Mouse (Mus musculus): ENCODE data around the gene Scel. TPM values are rescaled to one million over a fixed set of nuclear protein-coding genes. Genes with fewer than 3 reads are reported as not detected.

The Scel gene
- polyA plus RNA-seq, 1 experiment from 2014 or later = 7.0 TPM

- Histone ChIP-seq H3K4me3 (ENCODE audit: low read depth, low read length) (no peak overlapping the region), H3K4me2 (ENCODE audit: low read depth, low read length) (no peak overlapping the region), H3K36me3 (ENCODE audit: control insufficient read depth, insufficient read depth, low read length) (no peaks in the 10 kb centered on the region), H3K9ac (ENCODE audit: low read depth, low read length) (no peak overlapping the region), H3K27ac (replicated peaks; ENCODE audit: low read depth, low read length) (no peak overlapping the region), H3K27me3 (replicated peaks; ENCODE audit: control insufficient read depth, insufficient read depth, low read length) (no peaks in the 10 kb centered on the region), H3K9me3 (ENCODE audit: control insufficient read depth, low read length) (no peaks in the 10 kb centered on the region), H3K4me1 (ENCODE audit: control insufficient read depth, insufficient read depth, low read length) (no peaks in the 10 kb centered on the region)
- 71% methylated on average over 3 of the region's 3 CpGs for WGBS
- ATAC-seq (ENCODE audit: low read depth) = no peak
- no peak for DNase-seq (ENCODE audit: low spot score)
Measured at GRCm38 (mm10) chr14:103477281-103477680, 35.9 kb upstream of the Scel start.

GRCm38 (mm10) chr14:103477959-103478358, 35.2 kb upstream of the Scel start:
- H3K4me2 ChIP-seq (ENCODE audit: low read depth, low read length) = no peak overlapping the region
- no peak overlapping the region for H3K4me3 ChIP-seq (ENCODE audit: low read depth, low read length)
- H3K36me3 ChIP-seq (ENCODE audit: control insufficient read depth, insufficient read depth, low read length) = no peaks in the 10 kb centered on the region
- DNase-seq (ENCODE audit: low spot score) = no peak
- WGBS = 75% methylated on average over 2 of the region's 2 CpGs
- no peaks in the 10 kb centered on the region for H3K9me3 ChIP-seq (ENCODE audit: control insufficient read depth, low read length)
- H3K27ac ChIP-seq (replicated peaks; ENCODE audit: low read depth, low read length) = no peak overlapping the region
- ATAC-seq (ENCODE audit: low read depth) = no peak
- no peak overlapping the region for H3K9ac ChIP-seq (ENCODE audit: low read depth, low read length)
- H3K4me1 ChIP-seq (ENCODE audit: control insufficient read depth, insufficient read depth, low read length) = no peaks in the 10 kb centered on the region
- H3K27me3 ChIP-seq (replicated peaks; ENCODE audit: control insufficient read depth, insufficient read depth, low read length) = no peaks in the 10 kb centered on the region

GRCm38 (mm10) chr14:103479446-103479845, 33.7 kb upstream of the Scel start:
- H3K9me3 ChIP-seq (ENCODE audit: control insufficient read depth, low read length) = no peaks in the 10 kb centered on the region
- no peak for ATAC-seq (ENCODE audit: low read depth)
- 68% methylated on average over 7 of the region's 7 CpGs for WGBS
- H3K4me3 ChIP-seq (ENCODE audit: low read depth, low read length) = no peak overlapping the region
- no peak overlapping the region for H3K4me2 ChIP-seq (ENCODE audit: low read depth, low read length)
- DNase-seq (ENCODE audit: low spot score) = no peak
- no peak overlapping the region for H3K27ac ChIP-seq (replicated peaks; ENCODE audit: low read depth, low read length)
- H3K4me1 ChIP-seq (ENCODE audit: control insufficient read depth, insufficient read depth, low read length) = no peaks in the 10 kb centered on the region
- no peak overlapping the region for H3K9ac ChIP-seq (ENCODE audit: low read depth, low read length)
- no peaks in the 10 kb centered on the region for H3K27me3 ChIP-seq (replicated peaks; ENCODE audit: control insufficient read depth, insufficient read depth, low read length)
- H3K36me3 ChIP-seq (ENCODE audit: control insufficient read depth, insufficient read depth, low read length) = no peaks in the 10 kb centered on the region

- H3K9ac ChIP-seq (ENCODE audit: low read depth, low read length) = no peak overlapping the region
- no peaks in the 10 kb centered on the region for H3K9me3 ChIP-seq (ENCODE audit: control insufficient read depth, low read length)
- H3K4me3 ChIP-seq (ENCODE audit: low read depth, low read length) = no peak overlapping the region
- no peak overlapping the region for H3K27ac ChIP-seq (replicated peaks; ENCODE audit: low read depth, low read length)
- H3K4me1 ChIP-seq (ENCODE audit: control insufficient read depth, insufficient read depth, low read length) = no peaks in the 10 kb centered on the region
- no peaks in the 10 kb centered on the region for H3K27me3 ChIP-seq (replicated peaks; ENCODE audit: control insufficient read depth, insufficient read depth, low read length)
- H3K4me2 ChIP-seq (ENCODE audit: low read depth, low read length) = no peak overlapping the region
- no peaks in the 10 kb centered on the region for H3K36me3 ChIP-seq (ENCODE audit: control insufficient read depth, insufficient read depth, low read length)
- ATAC-seq (ENCODE audit: low read depth) (no peak), DNase-seq (ENCODE audit: low spot score) (no peak)
- WGBS = 69% methylated on average over 7 of the region's 7 CpGs
Measured at GRCm38 (mm10) chr14:103481514-103481913, 31.6 kb upstream of the Scel start.

GRCm38 (mm10) chr14:103485671-103486070, 27.5 kb upstream of the Scel start:
- DNase-seq (ENCODE audit: low spot score) (no peak), ATAC-seq (ENCODE audit: low read depth) (no peak)
- Histone ChIP-seq H3K9me3 (ENCODE audit: control insufficient read depth, low read length) (no peaks in the 10 kb centered on the region), H3K27me3 (replicated peaks; ENCODE audit: control insufficient read depth, insufficient read depth, low read length) (no peaks in the 10 kb centered on the region), H3K9ac (ENCODE audit: low read depth, low read length) (no peak overlapping the region), H3K4me1 (ENCODE audit: control insufficient read depth, insufficient read depth, low read length) (no peaks in the 10 kb centered on the region), H3K27ac (replicated peaks; ENCODE audit: low read depth, low read length) (no peak overlapping the region), H3K4me2 (ENCODE audit: low read depth, low read length) (no peak overlapping the region), H3K36me3 (ENCODE audit: control insufficient read depth, insufficient read depth, low read length) (no peaks in the 10 kb centered on the region), H3K4me3 (ENCODE audit: low read depth, low read length) (no peak overlapping the region)
- WGBS = 82% methylated on average over 8 of the region's 8 CpGs

GRCm38 (mm10) chr14:103486974-103487373, 26.2 kb upstream of the Scel start:
- H3K9ac ChIP-seq (ENCODE audit: low read depth, low read length) = no peak overlapping the region
- H3K4me1 ChIP-seq (ENCODE audit: control insufficient read depth, insufficient read depth, low read length) = no peaks in the 10 kb centered on the region
- no peak overlapping the region for H3K27ac ChIP-seq (replicated peaks; ENCODE audit: low read depth, low read length)
- H3K4me3 ChIP-seq (ENCODE audit: low read depth, low read length) = no peak overlapping the region
- peaks cover 7% of the 10 kb centered on the region; the same call in 1 of the 2 replicates for H3K9me3 ChIP-seq (ENCODE audit: control insufficient read depth, low read length)
- ATAC-seq (ENCODE audit: low read depth) (no peak), DNase-seq (ENCODE audit: low spot score) (no peak)
- no peaks in the 10 kb centered on the region for H3K27me3 ChIP-seq (replicated peaks; ENCODE audit: control insufficient read depth, insufficient read depth, low read length)
- WGBS = 83% methylated on average over 5 of the region's 5 CpGs
- H3K4me2 ChIP-seq (ENCODE audit: low read depth, low read length) = no peak overlapping the region
- H3K36me3 ChIP-seq (ENCODE audit: control insufficient read depth, insufficient read depth, low read length) = no peaks in the 10 kb centered on the region

- no peaks in the 10 kb centered on the region for H3K27me3 ChIP-seq (replicated peaks; ENCODE audit: control insufficient read depth, insufficient read depth, low read length)
- H3K9me3 ChIP-seq (ENCODE audit: control insufficient read depth, low read length) = peaks cover 17% of the 10 kb centered on the region
- H3K4me3 ChIP-seq (ENCODE audit: low read depth, low read length) = no peak overlapping the region
- no peak for ATAC-seq (ENCODE audit: low read depth)
- no peak overlapping the region for H3K9ac ChIP-seq (ENCODE audit: low read depth, low read length)
- 52% methylated on average over 3 of the region's 3 CpGs for WGBS
- H3K4me1 ChIP-seq (ENCODE audit: control insufficient read depth, insufficient read depth, low read length) = no peaks in the 10 kb centered on the region
- H3K27ac ChIP-seq (replicated peaks; ENCODE audit: low read depth, low read length) = no peak overlapping the region
- no peak for DNase-seq (ENCODE audit: low spot score)
- H3K4me2 ChIP-seq (ENCODE audit: low read depth, low read length) = no peak overlapping the region
- H3K36me3 ChIP-seq (ENCODE audit: control insufficient read depth, insufficient read depth, low read length) = no peaks in the 10 kb centered on the region
Measured at GRCm38 (mm10) chr14:103488659-103489058, 24.5 kb upstream of the Scel start.

- no peak for ATAC-seq (ENCODE audit: low read depth)
- H3K9me3 ChIP-seq (ENCODE audit: control insufficient read depth, low read length) = peaks cover 2% of the 10 kb centered on the region
- DNase-seq (ENCODE audit: low spot score) = no peak
- H3K4me2 ChIP-seq (ENCODE audit: low read depth, low read length) = no peak overlapping the region
- no peak overlapping the region for H3K27ac ChIP-seq (replicated peaks; ENCODE audit: low read depth, low read length)
- no peak overlapping the region for H3K9ac ChIP-seq (ENCODE audit: low read depth, low read length)
- H3K27me3 ChIP-seq (replicated peaks; ENCODE audit: control insufficient read depth, insufficient read depth, low read length) = no peaks in the 10 kb centered on the region; the same call in 1 of the 2 replicates
- no peaks in the 10 kb centered on the region for H3K36me3 ChIP-seq (ENCODE audit: control insufficient read depth, insufficient read depth, low read length)
- no peaks in the 10 kb centered on the region for H3K4me1 ChIP-seq (ENCODE audit: control insufficient read depth, insufficient read depth, low read length)
- 69% methylated on average over 8 of the region's 8 CpGs for WGBS
- H3K4me3 ChIP-seq (ENCODE audit: low read depth, low read length) = no peak overlapping the region
Measured at GRCm38 (mm10) chr14:103498199-103498598, 14.9 kb upstream of the Scel start.

- 78% methylated on average over 5 of the region's 5 CpGs for WGBS
- Histone ChIP-seq H3K27ac (replicated peaks; ENCODE audit: low read depth, low read length) (no peak overlapping the region), H3K4me3 (ENCODE audit: low read depth, low read length) (no peak overlapping the region), H3K4me1 (ENCODE audit: control insufficient read depth, insufficient read depth, low read length) (no peaks in the 10 kb centered on the region), H3K9me3 (ENCODE audit: control insufficient read depth, low read length) (no peaks in the 10 kb centered on the region), H3K4me2 (ENCODE audit: low read depth, low read length) (no peak overlapping the region), H3K36me3 (ENCODE audit: control insufficient read depth, insufficient read depth, low read length) (no peaks in the 10 kb centered on the region), H3K9ac (ENCODE audit: low read depth, low read length) (no peak overlapping the region), H3K27me3 (replicated peaks; ENCODE audit: control insufficient read depth, insufficient read depth, low read length) (no peaks in the 10 kb centered on the region; the same call in 1 of the 2 replicates)
- DNase-seq (ENCODE audit: low spot score) (no peak), ATAC-seq (ENCODE audit: low read depth) (no peak)
Measured at GRCm38 (mm10) chr14:103498613-103499012, 14.5 kb upstream of the Scel start.
